Mouse (Mus musculus): Measurements from ENCODE around the gene Gm42742. TPM values are rescaled to one million over a fixed set of nuclear protein-coding genes. Genes with fewer than 3 reads are reported as not detected.

Gene Gm42742
- polyA plus RNA-seq, 1 experiment = 2.2 TPM

GRCm38 (mm10) chr7:127017950-127018345 is 2.9 kb downstream of the Gm42742 start:
- Histone ChIP-seq H3K27me3 (ENCODE audit: control insufficient read depth, insufficient read depth, low read length, poor library complexity, severe bottlenecking) (no peaks in the 10 kb centered on the region), H3K9ac (ENCODE audit: low read depth, poor library complexity, severe bottlenecking) (peak overlapping the region; percentile 21; the same call in 1 of the 2 replicates), H3K27ac (ENCODE audit: insufficient read depth, low read length) (no peak overlapping the region), H3K4me3 (ENCODE audit: low read depth, low read length) (no peak overlapping the region), H3K9me3 (replicated peaks; ENCODE audit: control insufficient read depth, insufficient read depth, low read length, poor library complexity, severe bottlenecking) (no peaks in the 10 kb centered on the region), H3K36me3 (ENCODE audit: control insufficient read depth, insufficient read depth, low read length, poor library complexity, severe bottlenecking) (peaks cover 15% of the 10 kb centered on the region), H3K4me1 (ENCODE audit: control insufficient read depth, insufficient read depth, low read length) (peaks cover under 1% of the 10 kb centered on the region)
- TF ChIP-seq POLR2A (IDR thresholded peaks at IDR 0.05; ENCODE audit: insufficient read depth, low read length) (no peak), EP300 (IDR thresholded peaks at IDR 0.05; ENCODE audit: insufficient read depth, low read depth, low read length) (no peak), CTCF (IDR thresholded peaks at IDR 0.05; ENCODE audit: low read depth, low read length) (no peak)

GRCm38 (mm10) chr7:127016971-127017949 is 3.6 kb downstream of the Gm42742 start, which contains the start of gene Pagr1a:
TSS of gene Pagr1a (minus strand) at chr7:127017352.
- Histone ChIP-seq H3K36me3 (ENCODE audit: control insufficient read depth, insufficient read depth, low read length, poor library complexity, severe bottlenecking) (peaks cover 10% of the 10 kb centered on the region), H3K9me3 (replicated peaks; ENCODE audit: control insufficient read depth, insufficient read depth, low read length, poor library complexity, severe bottlenecking) (no peaks in the 10 kb centered on the region), H3K9ac (ENCODE audit: low read depth, poor library complexity, severe bottlenecking) (peak within 1 kb of the TSS; percentile 71), H3K4me3 (ENCODE audit: low read depth, low read length) (peak within 1 kb of the TSS; percentile 89), H3K27me3 (ENCODE audit: control insufficient read depth, insufficient read depth, low read length, poor library complexity, severe bottlenecking) (no peaks in the 10 kb centered on the region), H3K27ac (ENCODE audit: insufficient read depth, low read length) (peak within 1 kb of the TSS; percentile 63), H3K4me1 (ENCODE audit: control insufficient read depth, insufficient read depth, low read length) (peaks cover 5% of the 10 kb centered on the region)
- TF ChIP-seq EP300 (IDR thresholded peaks at IDR 0.05; ENCODE audit: insufficient read depth, low read depth, low read length) (no peak), POLR2A (IDR thresholded peaks at IDR 0.05; ENCODE audit: insufficient read depth, low read length) (peak; percentile 28), CTCF (IDR thresholded peaks at IDR 0.05; ENCODE audit: low read depth, low read length) (peak; percentile 79)

GRCm38 (mm10) chr7:127016486-127016938 is 4.4 kb downstream of the Gm42742 start:
- Histone ChIP-seq H3K4me1 (ENCODE audit: control insufficient read depth, insufficient read depth, low read length) (peaks cover 5% of the 10 kb centered on the region), H3K27ac (ENCODE audit: insufficient read depth, low read length) (peak overlapping the region; percentile 36), H3K4me3 (ENCODE audit: low read depth, low read length) (peak overlapping the region; percentile 89), H3K9ac (ENCODE audit: low read depth, poor library complexity, severe bottlenecking) (peak overlapping the region; percentile 71), H3K27me3 (ENCODE audit: control insufficient read depth, insufficient read depth, low read length, poor library complexity, severe bottlenecking) (no peaks in the 10 kb centered on the region), H3K9me3 (replicated peaks; ENCODE audit: control insufficient read depth, insufficient read depth, low read length, poor library complexity, severe bottlenecking) (no peaks in the 10 kb centered on the region), H3K36me3 (ENCODE audit: control insufficient read depth, insufficient read depth, low read length, poor library complexity, severe bottlenecking) (peaks cover 9% of the 10 kb centered on the region)
- TF ChIP-seq POLR2A (IDR thresholded peaks at IDR 0.05; ENCODE audit: insufficient read depth, low read length) (no peak), EP300 (IDR thresholded peaks at IDR 0.05; ENCODE audit: insufficient read depth, low read depth, low read length) (no peak), CTCF (IDR thresholded peaks at IDR 0.05; ENCODE audit: low read depth, low read length) (no peak)

GRCm38 (mm10) chr7:127016481-127016485 is 4.6 kb downstream of the Gm42742 start, which contains the start of gene Pagr1b:
TSS of gene Pagr1b (minus strand) at chr7:127016484.
- H3K4me3 ChIP-seq (ENCODE audit: low read depth, low read length) = peak within 1 kb of the TSS; percentile 89
- H3K4me1 ChIP-seq (ENCODE audit: control insufficient read depth, insufficient read depth, low read length) = peaks cover 5% of the 10 kb centered on the region
- H3K9ac ChIP-seq (ENCODE audit: low read depth, poor library complexity, severe bottlenecking) = peak within 1 kb of the TSS; percentile 71
- no peak for TF ChIP-seq POLR2A (IDR thresholded peaks at IDR 0.05; ENCODE audit: insufficient read depth, low read length)
- no peak for TF ChIP-seq CTCF (IDR thresholded peaks at IDR 0.05; ENCODE audit: low read depth, low read length)
- TF ChIP-seq EP300 (IDR thresholded peaks at IDR 0.05; ENCODE audit: insufficient read depth, low read depth, low read length) = no peak
- no peaks in the 10 kb centered on the region for H3K27me3 ChIP-seq (ENCODE audit: control insufficient read depth, insufficient read depth, low read length, poor library complexity, severe bottlenecking)
- H3K36me3 ChIP-seq (ENCODE audit: control insufficient read depth, insufficient read depth, low read length, poor library complexity, severe bottlenecking) = peaks cover 9% of the 10 kb centered on the region
- no peaks in the 10 kb centered on the region for H3K9me3 ChIP-seq (replicated peaks; ENCODE audit: control insufficient read depth, insufficient read depth, low read length, poor library complexity, severe bottlenecking)
- peak within 1 kb of the TSS; percentile 63 for H3K27ac ChIP-seq (ENCODE audit: insufficient read depth, low read length)

GRCm38 (mm10) chr7:127016081-127016480 is 4.8 kb downstream of the Gm42742 start:
- TF ChIP-seq CTCF (IDR thresholded peaks at IDR 0.05; ENCODE audit: low read depth, low read length) = no peak
- peak; percentile 40 for TF ChIP-seq POLR2A (IDR thresholded peaks at IDR 0.05; ENCODE audit: insufficient read depth, low read length)
- TF ChIP-seq EP300 (IDR thresholded peaks at IDR 0.05; ENCODE audit: insufficient read depth, low read depth, low read length) = no peak
- H3K4me3 ChIP-seq (ENCODE audit: low read depth, low read length) = peak overlapping the region; percentile 89
- H3K9me3 ChIP-seq (replicated peaks; ENCODE audit: control insufficient read depth, insufficient read depth, low read length, poor library complexity, severe bottlenecking) = no peaks in the 10 kb centered on the region
- no peaks in the 10 kb centered on the region for H3K27me3 ChIP-seq (ENCODE audit: control insufficient read depth, insufficient read depth, low read length, poor library complexity, severe bottlenecking)
- H3K36me3 ChIP-seq (ENCODE audit: control insufficient read depth, insufficient read depth, low read length, poor library complexity, severe bottlenecking) = peaks cover 9% of the 10 kb centered on the region
- H3K9ac ChIP-seq (ENCODE audit: low read depth, poor library complexity, severe bottlenecking) = peak overlapping the region; percentile 71
- peak overlapping the region; percentile 36 for H3K27ac ChIP-seq (ENCODE audit: insufficient read depth, low read length)
- H3K4me1 ChIP-seq (ENCODE audit: control insufficient read depth, insufficient read depth, low read length) = peaks cover 5% of the 10 kb centered on the region

GRCm38 (mm10) chr7:127014993-127015392 is 5.9 kb downstream of the Gm42742 start:
- H3K4me1 ChIP-seq (ENCODE audit: control insufficient read depth, insufficient read depth, low read length) = peaks cover 5% of the 10 kb centered on the region
- peaks cover 9% of the 10 kb centered on the region for H3K36me3 ChIP-seq (ENCODE audit: control insufficient read depth, insufficient read depth, low read length, poor library complexity, severe bottlenecking)
- peak overlapping the region; percentile 61 for H3K27ac ChIP-seq (ENCODE audit: insufficient read depth, low read length)
- peak overlapping the region; percentile 35 for H3K9ac ChIP-seq (ENCODE audit: low read depth, poor library complexity, severe bottlenecking)
- H3K9me3 ChIP-seq (replicated peaks; ENCODE audit: control insufficient read depth, insufficient read depth, low read length, poor library complexity, severe bottlenecking) = no peaks in the 10 kb centered on the region
- H3K4me3 ChIP-seq (ENCODE audit: low read depth, low read length) = no peak overlapping the region
- no peak for TF ChIP-seq POLR2A (IDR thresholded peaks at IDR 0.05; ENCODE audit: insufficient read depth, low read length)
- TF ChIP-seq CTCF (IDR thresholded peaks at IDR 0.05; ENCODE audit: low read depth, low read length) = no peak
- no peak for TF ChIP-seq EP300 (IDR thresholded peaks at IDR 0.05; ENCODE audit: insufficient read depth, low read depth, low read length)
- no peaks in the 10 kb centered on the region for H3K27me3 ChIP-seq (ENCODE audit: control insufficient read depth, insufficient read depth, low read length, poor library complexity, severe bottlenecking)

All from ES-Bruce4 (cell line).